Mouse (Mus musculus): ENCODE results near the gene Sox5.

Gene Sox5

DNA sequence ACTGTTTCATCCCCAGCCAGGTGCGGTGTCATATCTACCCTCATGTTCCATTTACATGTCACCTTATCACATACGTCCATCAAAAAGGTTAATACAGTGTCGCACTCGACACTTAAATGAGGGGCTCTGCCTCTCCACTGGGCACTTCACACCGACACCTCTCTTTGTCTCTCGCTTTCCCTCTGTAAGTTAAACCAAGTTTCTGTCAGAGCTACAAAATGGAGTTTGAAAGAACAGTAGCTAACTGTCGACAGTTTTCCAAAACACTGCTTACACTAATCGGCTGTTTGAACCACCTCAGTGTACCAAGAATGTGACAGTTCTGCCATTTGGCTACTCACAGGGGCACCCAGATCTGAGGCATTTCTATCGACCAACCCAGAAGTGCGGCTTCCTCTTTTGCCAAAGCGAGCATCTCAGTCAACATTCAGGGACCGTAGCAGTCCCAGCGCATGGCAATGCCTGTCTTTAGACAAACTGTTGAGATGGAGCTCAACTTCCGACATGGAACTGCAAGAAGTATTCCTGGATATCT lies 724.6 kb downstream of the Sox5 start:
- intact Hi-C loops (cut with DNase I): no loop called here

- intact Hi-C loops (cut with DNase I): no loop called here
These were observed 725.3 kb downstream of the Sox5 start for GRCm38 (mm10) chr6:144056252-144057097.

DNA sequence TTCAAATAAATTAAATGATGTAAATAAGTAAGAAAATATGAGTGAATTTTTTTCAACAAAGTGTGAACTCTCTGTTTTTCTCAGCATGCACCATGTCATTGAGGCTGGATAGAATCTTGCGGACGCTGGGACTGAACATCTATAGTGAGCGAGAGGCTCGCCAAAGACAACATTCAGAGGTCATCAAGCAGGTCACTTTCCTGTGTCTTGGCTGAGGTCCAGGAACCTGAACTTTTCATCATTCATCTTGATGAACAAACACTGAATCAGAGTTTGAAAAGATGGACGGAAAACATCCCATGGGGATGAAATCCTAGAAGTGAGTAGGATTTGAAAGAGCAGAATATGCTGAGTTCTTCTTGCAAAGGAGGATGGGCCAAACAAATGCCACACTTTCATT lies 729.3 kb downstream of the Sox5 start:
- intact Hi-C loops (cut with DNase I): no loop called here

GRCm38 (mm10) chr6:144051316-144051715 lies 730.5 kb downstream of the Sox5 start:
- intact Hi-C loops (cut with DNase I): no loop called here

DNA sequence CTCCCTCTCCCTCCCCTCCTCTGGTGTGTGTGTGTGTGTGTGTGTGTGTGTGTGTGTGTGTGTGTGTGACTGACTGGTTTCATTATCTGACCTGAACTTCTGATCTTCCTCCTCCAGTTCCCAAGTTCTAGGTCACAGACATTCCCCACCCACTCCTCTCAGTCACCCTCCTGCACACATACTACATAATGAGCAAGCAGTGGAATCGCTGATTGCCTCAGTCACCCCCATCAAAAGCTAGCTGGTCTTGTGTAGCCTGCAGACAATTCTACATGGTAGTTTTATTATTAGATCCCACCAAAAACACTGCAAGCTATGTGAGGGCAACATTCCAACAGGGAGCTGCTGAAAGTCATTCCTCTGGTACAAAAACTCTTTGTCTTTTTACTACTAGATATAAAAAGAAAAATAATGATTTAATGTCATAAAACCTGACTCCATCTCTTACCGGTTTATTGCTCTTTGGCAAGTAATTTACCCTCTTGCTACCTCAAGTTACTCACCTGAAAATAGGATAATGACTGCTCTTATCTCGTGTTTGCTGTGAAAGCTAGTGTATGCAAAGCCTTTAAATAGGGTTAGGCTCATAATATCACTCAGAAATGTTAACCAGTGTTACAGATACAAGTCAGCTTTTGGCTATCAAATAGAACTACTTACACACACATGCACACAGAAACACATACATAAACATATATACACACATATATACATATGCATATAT lies 733.4 kb downstream of the Sox5 start:
- intact Hi-C loops (cut with DNase I): no loop called here

DNA sequence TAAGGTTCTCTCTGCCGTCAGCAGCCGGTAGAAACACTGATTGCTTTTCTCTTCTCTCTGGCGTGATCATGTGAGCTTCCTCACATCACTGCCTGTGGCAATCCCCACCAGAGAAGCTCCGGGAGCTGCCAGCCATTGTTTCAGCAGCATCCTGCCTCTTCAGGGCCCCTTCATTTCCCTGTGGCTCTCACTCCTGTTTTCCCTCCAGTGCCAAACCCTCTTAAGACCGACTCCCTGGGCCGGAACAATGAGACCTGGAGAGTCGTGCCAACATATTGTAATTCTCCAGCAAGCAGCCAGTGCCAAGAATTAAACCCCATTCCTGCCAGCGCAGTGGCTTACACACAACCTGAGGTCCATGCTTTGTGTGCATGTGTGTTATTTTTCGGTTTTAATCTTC lies 736.3 kb downstream of the Sox5 start:
- intact Hi-C loops (cut with DNase I): no loop called here

DNA sequence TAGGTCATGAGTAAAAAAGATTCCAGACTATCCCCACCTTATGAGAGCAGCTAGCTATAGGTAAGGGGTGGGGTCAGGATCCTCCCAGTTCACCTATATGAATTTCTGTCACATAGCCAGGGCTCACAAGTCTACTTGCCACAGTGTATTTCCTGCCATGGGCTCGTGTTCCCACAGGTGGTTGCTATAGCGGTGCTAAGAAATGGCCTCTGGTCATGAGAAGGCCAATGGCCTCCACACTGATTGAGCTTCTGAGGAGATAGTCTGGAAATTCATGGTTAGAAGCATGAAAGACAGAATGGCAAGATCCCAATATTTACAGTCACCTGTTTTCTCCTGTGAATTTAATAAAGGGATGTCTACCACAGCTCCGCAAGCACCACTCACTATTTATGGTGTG lies 737.4 kb downstream of the Sox5 start:
- intact Hi-C loops (cut with DNase I): no loop called here

DNA sequence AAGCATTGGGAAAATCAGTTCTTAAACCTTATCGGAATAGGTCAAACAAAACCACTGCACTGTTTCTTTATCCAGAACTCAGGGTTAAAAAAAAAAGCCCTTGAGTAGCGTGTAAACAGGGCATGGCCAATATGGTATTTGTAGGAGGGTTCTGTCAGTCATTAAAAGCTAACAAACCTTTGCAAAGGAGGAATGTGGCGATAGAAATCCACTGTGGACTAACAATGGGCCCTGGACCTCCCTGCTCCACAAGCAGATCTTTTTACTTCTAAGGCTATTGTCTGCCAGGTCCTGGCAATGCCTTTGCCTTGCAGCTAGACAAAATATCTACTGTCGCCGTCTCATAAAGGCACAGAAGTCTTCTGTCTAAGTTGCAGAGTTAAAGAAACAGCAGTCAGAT lies 738.8 kb downstream of the Sox5 start:
- intact Hi-C loops (cut with DNase I): no loop called here

GRCm38 (mm10) chr6:144041941-144042340 lies 739.8 kb downstream of the Sox5 start:
- intact Hi-C loops (cut with DNase I): no loop called here

GRCm38 (mm10) chr6:144041188-144041587 lies 740.6 kb downstream of the Sox5 start:
- intact Hi-C loops (cut with DNase I): no loop called here

GRCm38 (mm10) chr6:144040349-144040748 lies 741.4 kb downstream of the Sox5 start:
- intact Hi-C loops (cut with DNase I): no loop called here

- intact Hi-C loops (cut with DNase I): no loop called here
These were observed 742.6 kb downstream of the Sox5 start for GRCm38 (mm10) chr6:144039221-144039620.

- intact Hi-C loops (cut with DNase I): no loop called here
These were observed 748.6 kb downstream of the Sox5 start for GRCm38 (mm10) chr6:144033191-144033590.

DNA sequence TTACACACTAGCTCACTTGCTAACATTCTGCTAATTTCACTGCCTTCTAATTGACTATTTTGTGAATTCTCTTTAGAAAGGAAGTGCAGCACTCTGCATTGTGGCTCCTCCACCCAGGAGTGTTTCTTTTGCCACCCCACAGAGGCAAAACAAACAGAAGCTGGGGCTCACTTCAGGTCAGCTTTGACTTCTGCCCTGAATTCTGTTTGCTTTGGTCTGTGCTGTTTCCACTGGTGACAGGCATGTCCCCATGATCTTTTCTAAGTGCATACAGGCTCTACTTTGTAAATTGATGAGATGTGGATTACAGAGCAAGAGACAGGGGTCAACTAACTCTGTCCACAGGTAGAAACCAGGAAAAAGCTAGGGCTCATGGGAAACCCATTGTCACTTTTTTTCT lies 764.8 kb downstream of the Sox5 start:
- intact Hi-C loops (cut with DNase I): no loop called here

GRCm38 (mm10) chr6:144011880-144012524 lies 769.8 kb downstream of the Sox5 start:
- intact Hi-C loops (cut with DNase I): no loop called here

- intact Hi-C loops (cut with DNase I): no loop called here
These were observed 770.8 kb downstream of the Sox5 start for GRCm38 (mm10) chr6:144010995-144011394.

GRCm38 (mm10) chr6:144010285-144010684 lies 771.5 kb downstream of the Sox5 start:
- intact Hi-C loops (cut with DNase I): no loop called here

- intact Hi-C loops (cut with DNase I): no loop called here
These were observed 776.6 kb downstream of the Sox5 start for GRCm38 (mm10) chr6:144005132-144005531.

DNA sequence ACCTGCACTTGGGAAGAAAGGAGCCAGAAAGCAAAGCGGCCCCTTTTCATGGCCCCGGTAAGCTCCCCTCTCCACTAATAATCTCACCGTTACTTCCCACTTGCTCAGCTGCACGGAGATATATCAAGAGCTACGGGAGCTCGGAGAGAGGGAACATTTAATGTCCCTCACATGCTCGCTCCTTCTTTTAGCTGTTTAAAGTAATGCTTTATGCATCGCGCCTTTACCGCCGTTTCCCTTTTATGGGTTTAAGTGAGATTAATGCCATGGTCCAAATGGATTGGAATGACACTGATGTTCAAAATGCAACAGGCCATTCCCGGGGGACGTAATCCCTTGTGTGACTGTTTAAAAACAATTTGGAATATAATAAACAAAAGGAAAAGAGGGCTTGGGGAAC lies 783.6 kb downstream of the Sox5 start:
- intact Hi-C loops (cut with DNase I): loop anchor here (5.0 kb wide), 1 partner anchor 519 kb away; no protein-coding TSS in a partner anchor

DNA sequence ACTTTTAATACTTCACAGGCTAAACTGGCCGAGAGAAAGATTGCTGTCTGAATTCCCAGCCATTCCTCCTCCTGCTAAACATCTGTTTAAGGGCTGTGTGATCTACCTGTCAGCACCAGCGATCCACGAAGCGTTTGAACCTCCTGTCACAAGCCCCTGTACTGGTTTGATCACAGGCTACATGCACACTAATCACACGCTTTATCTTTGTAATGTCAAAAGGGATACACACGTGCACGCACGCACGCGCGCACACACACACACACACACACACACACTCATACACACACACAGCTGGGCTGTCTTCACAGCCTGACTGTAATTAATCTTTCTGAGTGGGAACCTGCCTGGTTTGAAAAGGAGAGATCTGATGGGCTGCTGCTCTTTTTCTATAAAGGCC lies 784.2 kb downstream of the Sox5 start:
- intact Hi-C loops (cut with DNase I): loop anchor here (5.0 kb wide), 1 partner anchor 520 kb away; no protein-coding TSS in a partner anchor

GRCm38 (mm10) chr6:143995046-143995445 lies 786.7 kb downstream of the Sox5 start:
- intact Hi-C loops (cut with DNase I): loop anchor here (5.0 kb wide), 1 partner anchor 522 kb away; no protein-coding TSS in a partner anchor

DNA sequence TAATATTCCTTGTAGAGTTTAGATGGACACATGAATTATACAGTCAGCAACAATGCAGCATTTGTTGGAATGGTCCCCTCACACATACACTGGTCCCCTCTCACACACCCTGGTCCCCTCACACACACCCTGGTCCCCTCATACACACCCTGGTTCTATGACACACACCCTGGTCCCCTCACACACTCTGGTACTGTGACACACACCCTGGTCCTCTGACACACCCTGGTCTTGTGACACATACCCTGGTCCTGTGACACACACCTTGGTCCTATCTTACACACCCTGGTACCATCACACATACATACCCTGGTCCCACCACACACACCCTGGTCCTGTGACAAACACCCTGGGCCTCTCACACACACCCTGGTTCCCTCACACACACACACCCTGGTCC lies 794.2 kb downstream of the Sox5 start:
- intact Hi-C loops (cut with DNase I): no loop called here
